In the genomic region with DNA sequence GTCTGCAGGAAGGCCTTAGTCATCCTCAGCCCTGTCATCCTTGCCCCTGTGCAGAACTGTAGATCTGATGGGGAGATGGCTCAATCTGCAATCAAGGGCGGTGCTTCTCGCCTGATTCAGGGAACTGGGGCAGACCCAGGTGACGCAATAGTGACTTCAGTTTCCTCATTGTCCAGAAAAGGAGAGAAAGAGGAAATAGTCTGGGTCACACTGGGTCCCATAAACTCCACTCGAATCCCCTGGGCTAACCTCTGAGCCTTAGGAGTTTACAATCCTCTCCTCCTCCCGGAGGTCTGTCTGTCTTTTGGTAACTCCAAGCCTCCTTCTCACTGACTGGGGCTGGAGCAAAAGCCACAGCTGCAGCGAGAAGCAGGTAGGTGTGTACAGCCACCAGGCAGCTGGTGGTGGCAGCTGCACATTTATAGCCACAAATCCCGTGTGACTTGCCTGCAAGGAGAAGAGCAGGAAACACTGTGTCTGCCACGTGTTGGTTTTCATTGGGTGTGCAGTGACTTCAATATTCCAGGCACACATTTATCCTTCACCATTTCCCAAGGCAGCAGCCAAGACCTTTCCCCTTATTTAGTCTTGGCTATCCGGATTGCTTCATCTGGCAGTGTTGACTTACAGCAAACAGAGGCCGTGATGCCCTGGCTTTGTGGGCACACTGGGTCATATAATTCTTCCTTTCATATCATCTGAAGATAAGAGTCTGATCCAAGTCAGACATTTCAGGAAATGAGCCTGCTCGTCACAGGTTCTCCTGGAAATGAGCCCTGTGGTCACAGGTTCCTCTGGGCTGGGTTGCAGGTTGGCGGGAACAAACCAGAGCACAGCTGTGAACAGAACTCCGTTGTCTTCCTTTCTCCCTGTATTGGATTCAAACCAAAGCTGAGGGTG, we compare ENCODE assay signal across 8 mouse cellular contexts.
DNase-seq lines count a peak whose midpoint lies in the region; ATAC-seq and TF ChIP-seq lines count a peak whose summit lies in the region.

No protein-coding gene starts in this region.

- no peak for ATAC-seq in heart, embryonic 13.5 days (ENCODE audit: extremely low read depth, insufficient number of reproducible peaks, low FRiP score, low TSS enrichment)
- peak; percentile 45; the same call in 1 of the 2 replicates for ATAC-seq in liver, embryonic 14.5 days (ENCODE audit: insufficient read depth)
- ATAC-seq in forebrain, embryonic 15.5 days (replicated peaks) = no peak
- ATAC-seq in forebrain, embryonic 13.5 days = no peak

- TF ChIP-seq EP300 in liver, embryonic 14.5 days (IDR thresholded peaks at IDR 0.05; ENCODE audit: low read depth) = no peak

- peaks cover 14% of the 10 kb centered on the region; the same call in 1 of the 2 replicates for H3K36me3 ChIP-seq in heart, embryonic 13.5 days
- no peaks in the 10 kb centered on the region for H3K36me3 ChIP-seq in liver, embryonic 14.5 days (replicated peaks; ENCODE audit: control insufficient read depth, insufficient read depth, low read depth)
- H3K36me3 ChIP-seq in forebrain, embryonic 15.5 days = no peaks in the 10 kb centered on the region
- H3K36me3 ChIP-seq in forebrain, embryonic 13.5 days (ENCODE audit: poor library complexity, severe bottlenecking) = no peaks in the 10 kb centered on the region

- intact Hi-C loops in left cerebral cortex, postnatal 25 days (cut with DNase I) = no loop called here

- no peak overlapping the region for H3K4me3 ChIP-seq in heart, embryonic 13.5 days
- H3K4me3 ChIP-seq in liver, embryonic 14.5 days (ENCODE audit: insufficient read depth in 1 of 2, low read depth in 2 of 2, low read length in 2 of 2) = no peak overlapping the region
- no peak overlapping the region for H3K4me3 ChIP-seq in forebrain, embryonic 15.5 days
- H3K4me3 ChIP-seq in forebrain, embryonic 13.5 days = no peak overlapping the region

- H3K4me2 ChIP-seq in heart, embryonic 13.5 days = peak overlapping the region; percentile 9; the same call in 1 of the 2 replicates
- peak overlapping the region; percentile 34 for H3K4me2 ChIP-seq in liver, embryonic 14.5 days (ENCODE audit: low read depth)
- no peak overlapping the region for H3K4me2 ChIP-seq in forebrain, embryonic 15.5 days (replicated peaks)
- no peak overlapping the region for H3K4me2 ChIP-seq in forebrain, embryonic 13.5 days

- peak overlapping the region; percentile 64 for H3K9ac ChIP-seq in heart, embryonic 13.5 days
- no peak overlapping the region for H3K9ac ChIP-seq in liver, embryonic 14.5 days (replicated peaks)
- no peak overlapping the region for H3K9ac ChIP-seq in forebrain, embryonic 15.5 days (replicated peaks)
- H3K9ac ChIP-seq in forebrain, embryonic 13.5 days = no peak overlapping the region

- no peaks in the 10 kb centered on the region for H3K27me3 ChIP-seq in heart, embryonic 13.5 days (replicated peaks)
- no peaks in the 10 kb centered on the region for H3K27me3 ChIP-seq in liver, embryonic 14.5 days (ENCODE audit: control insufficient read depth, insufficient read depth, low read length)
- no peaks in the 10 kb centered on the region for H3K27me3 ChIP-seq in forebrain, embryonic 15.5 days
- H3K27me3 ChIP-seq in forebrain, embryonic 13.5 days = no peaks in the 10 kb centered on the region

- 48% methylated on average over 13 of the region's 13 CpGs for WGBS in heart, embryonic 13.5 days
- WGBS in liver, embryonic 14.5 days (ENCODE audit: insufficient replicate concordance) = 19% methylated on average over 13 of the region's 13 CpGs
- WGBS in forebrain, embryonic 15.5 days = 83% methylated on average over 13 of the region's 13 CpGs
- WGBS in forebrain, embryonic 13.5 days = 83% methylated on average over 13 of the region's 13 CpGs

- TF ChIP-seq CTCF in liver, embryonic 14.5 days (IDR thresholded peaks at IDR 0.05; ENCODE audit: low read depth) = no peak

- peak overlapping the region; percentile 90 for H3K27ac ChIP-seq in heart, embryonic 13.5 days (replicated peaks)
- H3K27ac ChIP-seq in liver, embryonic 14.5 days = no peak overlapping the region
- H3K27ac ChIP-seq in forebrain, embryonic 15.5 days (replicated peaks) = no peak overlapping the region
- no peak overlapping the region for H3K27ac ChIP-seq in forebrain, embryonic 13.5 days

- peaks cover 57% of the 10 kb centered on the region for H3K4me1 ChIP-seq in heart, embryonic 13.5 days
- H3K4me1 ChIP-seq in liver, embryonic 14.5 days (replicated peaks; ENCODE audit: control insufficient read depth in 2 of 2, insufficient read depth in 2 of 2, low read length in 1 of 2) = no peaks in the 10 kb centered on the region; a peak in 1 of 4 replicates
- no peaks in the 10 kb centered on the region for H3K4me1 ChIP-seq in forebrain, embryonic 15.5 days
- H3K4me1 ChIP-seq in forebrain, embryonic 13.5 days = no peaks in the 10 kb centered on the region

- peak; percentile 24 to 26 for DNase-seq in left cerebral cortex, postnatal 25 days (ENCODE audit: low spot score in 2 of 2)
- no peak for DNase-seq in left cerebral cortex, adult 11 months (ENCODE audit: low spot score)
- DNase-seq in adrenal gland, adult 18-20 months (ENCODE audit: low spot score in 2 of 2) = peak; percentile 40 to 52
- DNase-seq in liver, embryonic 14.5 days (ENCODE audit: low read depth in 3 of 3, low spot score in 3 of 3) = peak; percentile 28 to 48 (median 29)
- DNase-seq in spleen, postnatal 36 days (ENCODE audit: low spot score in 2 of 2) = peak; percentile 48 to 64

- H3K9me3 ChIP-seq in heart, embryonic 13.5 days = no peaks in the 10 kb centered on the region
- no peaks in the 10 kb centered on the region for H3K9me3 ChIP-seq in liver, embryonic 14.5 days (ENCODE audit: control insufficient read depth, low read length)
- no peaks in the 10 kb centered on the region for H3K9me3 ChIP-seq in forebrain, embryonic 15.5 days
- no peaks in the 10 kb centered on the region for H3K9me3 ChIP-seq in forebrain, embryonic 13.5 days (replicated peaks)

Comparison
In these comparisons a context has a peak if more than half of its experiments do, and no peak if none do; other contexts are left out.
1. H3K4me2 ChIP-seq: peak in heart, embryonic 13.5 days (single experiment) and liver, embryonic 14.5 days (single experiment); none in forebrain, embryonic 15.5 days (single experiment) and forebrain, embryonic 13.5 days (single experiment).